Mouse (Mus musculus) thymus, postnatal 14 days (tissue): ENCODE results near the gene Rtp4.
A peak's percentile ranks its signal among the peaks of the same experiment; 100 is the strongest.

Source experiments
- DNase-seq: peaks from one replicate; pipeline ENCODE4 v3.0.0; 2021

Rtp4 gene

GRCm38 (mm10) chr16:23592501-23592900, 72.4 kb downstream of the Rtp4 start:
- no peak for DNase-seq

- no peak for DNase-seq
Observed at GRCm38 (mm10) chr16:23596696-23597095, 76.6 kb downstream of the Rtp4 start.

GRCm38 (mm10) chr16:23597968-23598367, 77.9 kb downstream of the Rtp4 start:
- no peak for DNase-seq

GRCm38 (mm10) chr16:23606220-23606619, 86.1 kb downstream of the Rtp4 start:
- DNase-seq, result no peak

GRCm38 (mm10) chr16:23606651-23607050, 86.6 kb downstream of the Rtp4 start:
- DNase-seq, result no peak

GRCm38 (mm10) chr16:23607911-23608410, 87.9 kb downstream of the Rtp4 start:
- no peak for DNase-seq

- DNase-seq, result peak; percentile 52
Observed at GRCm38 (mm10) chr16:23609748-23610185, 89.7 kb downstream of the Rtp4 start.

GRCm38 (mm10) chr16:23624205-23624604, 104.1 kb downstream of the Rtp4 start:
- DNase-seq, result no peak

GRCm38 (mm10) chr16:23631531-23631930, 111.4 kb downstream of the Rtp4 start:
- DNase-seq, result no peak

- DNase-seq, result peak; percentile 38
Observed at GRCm38 (mm10) chr16:23632681-23633080, 112.6 kb downstream of the Rtp4 start.

GRCm38 (mm10) chr16:23653028-23653427, 132.9 kb downstream of the Rtp4 start:
- no peak for DNase-seq

- DNase-seq, result no peak
Observed at GRCm38 (mm10) chr16:23653479-23653878, 133.4 kb downstream of the Rtp4 start.

GRCm38 (mm10) chr16:23659597-23660531, 139.8 kb downstream of the Rtp4 start:
- no peak for DNase-seq
